Mouse (Mus musculus): ENCODE results near the gene Cd2. TPM values are rescaled to one million over a fixed set of nuclear protein-coding genes. Genes with fewer than 3 reads are reported as not detected.

The Cd2 gene
- polyA plus RNA-seq, 1 experiment from 2014 or later = not detected

DNA sequence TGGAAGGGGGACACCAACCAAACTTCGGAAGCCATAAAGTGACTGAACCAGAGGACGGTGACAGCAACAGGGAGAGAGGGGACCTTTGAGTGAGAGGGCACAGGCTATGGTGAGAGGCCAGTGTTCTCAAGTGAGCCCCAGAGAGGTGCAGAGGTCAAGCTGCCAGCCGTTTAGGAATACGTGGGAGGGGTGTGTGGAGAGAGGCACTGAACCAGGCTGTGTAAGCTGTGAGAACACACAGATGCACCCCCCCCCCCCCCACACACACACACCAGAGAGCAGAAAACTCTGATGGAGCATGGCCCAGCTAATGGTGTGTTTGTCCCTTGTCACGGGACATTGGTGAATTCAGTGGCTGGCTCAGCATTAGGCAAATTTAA, 58.2 kb downstream of the Cd2 start:
- Histone ChIP-seq H3K9me3 (no peaks in the 10 kb centered on the region), H3K27me3 (replicated peaks; ENCODE audit: low read depth, poor library complexity, severe bottlenecking) (no peaks in the 10 kb centered on the region), H3K4me3 (no peak overlapping the region), H3K27ac (replicated peaks) (no peak overlapping the region), H3K36me3 (replicated peaks) (no peaks in the 10 kb centered on the region), H3K4me1 (peaks cover 20% of the 10 kb centered on the region)
- WGBS = 29% methylated on average over 5 of the region's 5 CpGs
- DNase-seq (ENCODE audit: low spot score) = no peak

GRCm38 (mm10) chr3:101228868-101229550, 58.7 kb downstream of the Cd2 start:
- no peaks in the 10 kb centered on the region for H3K36me3 ChIP-seq (replicated peaks)
- H3K27me3 ChIP-seq (replicated peaks; ENCODE audit: low read depth, poor library complexity, severe bottlenecking) = no peaks in the 10 kb centered on the region
- peaks cover 20% of the 10 kb centered on the region for H3K4me1 ChIP-seq
- no peak overlapping the region for H3K27ac ChIP-seq (replicated peaks)
- H3K9me3 ChIP-seq = no peaks in the 10 kb centered on the region
- DNase-seq (ENCODE audit: low spot score) = no peak
- H3K4me3 ChIP-seq = no peak overlapping the region
- 84% methylated on average over 13 of the region's 13 CpGs for WGBS

- H3K27me3 ChIP-seq (replicated peaks; ENCODE audit: low read depth, poor library complexity, severe bottlenecking) = no peaks in the 10 kb centered on the region
- H3K4me3 ChIP-seq = no peak overlapping the region
- peaks cover 20% of the 10 kb centered on the region for H3K4me1 ChIP-seq
- WGBS = 84% methylated on average over 5 of the region's 5 CpGs
- H3K36me3 ChIP-seq (replicated peaks) = no peaks in the 10 kb centered on the region
- H3K27ac ChIP-seq (replicated peaks) = no peak overlapping the region
- H3K9me3 ChIP-seq = no peaks in the 10 kb centered on the region
- DNase-seq (ENCODE audit: low spot score) = no peak
These were observed 59.7 kb downstream of the Cd2 start for GRCm38 (mm10) chr3:101228066-101228465.

Other genes starting within 250 kb of the Cd2 start
- 3.9 and 4.1 TPM in 2 replicates for gene Ptgfrn, start 177.7 kb downstream of the Cd2 start, polyA plus RNA-seq (2016; fragmentation: Nextera tagmentation; extraction: Ambion mirVana)
- 52.1 and 59.2 TPM in 2 replicates for gene Igsf3, start 89.1 kb upstream of the Cd2 start, polyA plus RNA-seq (2016; fragmentation: Nextera tagmentation; extraction: Ambion mirVana)

Measured in embryonic facial prominence, embryonic 10.5 days (tissue).